Mouse (Mus musculus): Measurements from ENCODE around the gene Lpxn. TPM values are rescaled to one million over a fixed set of nuclear protein-coding genes. Genes with fewer than 3 reads are reported as not detected.

Gene Lpxn
- total and polyA plus RNA-seq, 2 experiments from 2014 or later: 0.96 to 1.0 TPM

GRCm38 (mm10) chr19:12800621-12801020 lies 4.6 kb downstream of the Lpxn start:
- Histone ChIP-seq H3K4me2 (ENCODE audit: low read depth, low read length, poor library complexity, severe bottlenecking) (no peak overlapping the region), H3K27me3 (ENCODE audit: insufficient read depth, low read length) (no peaks in the 10 kb centered on the region), H3K4me3 (ENCODE audit: low read depth, low read length) (no peak overlapping the region), H3K27ac (ENCODE audit: low read depth, low read length) (no peak overlapping the region), H3K9ac (replicated peaks; ENCODE audit: low read length, poor library complexity, severe bottlenecking) (no peak overlapping the region), H3K4me1 (ENCODE audit: insufficient read depth, low read length) (no peaks in the 10 kb centered on the region), H3K9me3 (ENCODE audit: low read length) (no peaks in the 10 kb centered on the region), H3K36me3 (ENCODE audit: insufficient read depth, low read length) (no peaks in the 10 kb centered on the region)
- WGBS: 79% methylated on average over 2 of the region's 2 CpGs
- ATAC-seq (ENCODE audit: low FRiP score) (no peak), DNase-seq (ENCODE audit: low spot score) (no peak)
- TF ChIP-seq CTCF (IDR thresholded peaks at IDR 0.05): no peak

GRCm38 (mm10) chr19:12801046-12801445 lies 5.1 kb downstream of the Lpxn start:
- H3K9me3 ChIP-seq (ENCODE audit: low read length): no peaks in the 10 kb centered on the region
- H3K4me1 ChIP-seq (ENCODE audit: insufficient read depth, low read length): no peaks in the 10 kb centered on the region
- 76% methylated on average over 3 of the region's 3 CpGs for WGBS
- no peak for TF ChIP-seq CTCF (IDR thresholded peaks at IDR 0.05)
- H3K27ac ChIP-seq (ENCODE audit: low read depth, low read length): no peak overlapping the region
- H3K4me2 ChIP-seq (ENCODE audit: low read depth, low read length, poor library complexity, severe bottlenecking): no peak overlapping the region
- no peak overlapping the region for H3K4me3 ChIP-seq (ENCODE audit: low read depth, low read length)
- no peaks in the 10 kb centered on the region for H3K27me3 ChIP-seq (ENCODE audit: insufficient read depth, low read length)
- ATAC-seq (ENCODE audit: low FRiP score) (no peak), DNase-seq (ENCODE audit: low spot score) (no peak)
- no peak overlapping the region for H3K9ac ChIP-seq (replicated peaks; ENCODE audit: low read length, poor library complexity, severe bottlenecking)
- no peaks in the 10 kb centered on the region for H3K36me3 ChIP-seq (ENCODE audit: insufficient read depth, low read length)

- DNase-seq (ENCODE audit: low spot score) (no peak), ATAC-seq (ENCODE audit: low FRiP score) (no peak)
- H3K36me3 ChIP-seq (ENCODE audit: insufficient read depth, low read length): no peaks in the 10 kb centered on the region
- H3K4me3 ChIP-seq (ENCODE audit: low read depth, low read length): no peak overlapping the region
- no peak overlapping the region for H3K27ac ChIP-seq (ENCODE audit: low read depth, low read length)
- no peak overlapping the region for H3K9ac ChIP-seq (replicated peaks; ENCODE audit: low read length, poor library complexity, severe bottlenecking)
- no peak for TF ChIP-seq CTCF (IDR thresholded peaks at IDR 0.05)
- H3K4me2 ChIP-seq (ENCODE audit: low read depth, low read length, poor library complexity, severe bottlenecking): no peak overlapping the region
- no peaks in the 10 kb centered on the region for H3K27me3 ChIP-seq (ENCODE audit: insufficient read depth, low read length)
- H3K4me1 ChIP-seq (ENCODE audit: insufficient read depth, low read length): no peaks in the 10 kb centered on the region
- no peaks in the 10 kb centered on the region for H3K9me3 ChIP-seq (ENCODE audit: low read length)
- 78% methylated on average over 3 of the region's 3 CpGs for WGBS
Observed at GRCm38 (mm10) chr19:12802830-12803229, 6.8 kb downstream of the Lpxn start.

- no peak overlapping the region for H3K9ac ChIP-seq (replicated peaks; ENCODE audit: low read length, poor library complexity, severe bottlenecking)
- ATAC-seq (ENCODE audit: low FRiP score): no peak
- H3K4me3 ChIP-seq (ENCODE audit: low read depth, low read length): no peak overlapping the region
- no peaks in the 10 kb centered on the region for H3K4me1 ChIP-seq (ENCODE audit: insufficient read depth, low read length)
- H3K27ac ChIP-seq (ENCODE audit: low read depth, low read length): no peak overlapping the region
- 92% methylated on average over 1 of the region's 1 CpGs for WGBS
- no peaks in the 10 kb centered on the region for H3K27me3 ChIP-seq (ENCODE audit: insufficient read depth, low read length)
- DNase-seq (ENCODE audit: low spot score): no peak
- no peak for TF ChIP-seq CTCF (IDR thresholded peaks at IDR 0.05)
- no peak overlapping the region for H3K4me2 ChIP-seq (ENCODE audit: low read depth, low read length, poor library complexity, severe bottlenecking)
- no peaks in the 10 kb centered on the region for H3K9me3 ChIP-seq (ENCODE audit: low read length)
- no peaks in the 10 kb centered on the region for H3K36me3 ChIP-seq (ENCODE audit: insufficient read depth, low read length)
Observed at GRCm38 (mm10) chr19:12804237-12804636, 8.2 kb downstream of the Lpxn start.

- no peak overlapping the region for H3K4me2 ChIP-seq (ENCODE audit: low read depth, low read length, poor library complexity, severe bottlenecking)
- H3K27me3 ChIP-seq (ENCODE audit: insufficient read depth, low read length): no peaks in the 10 kb centered on the region
- 88% methylated on average over 3 of the region's 3 CpGs for WGBS
- H3K27ac ChIP-seq (ENCODE audit: low read depth, low read length): no peak overlapping the region
- H3K4me1 ChIP-seq (ENCODE audit: insufficient read depth, low read length): no peaks in the 10 kb centered on the region
- DNase-seq (ENCODE audit: low spot score) (no peak), ATAC-seq (ENCODE audit: low FRiP score) (no peak)
- no peak overlapping the region for H3K4me3 ChIP-seq (ENCODE audit: low read depth, low read length)
- no peaks in the 10 kb centered on the region for H3K9me3 ChIP-seq (ENCODE audit: low read length)
- no peak overlapping the region for H3K9ac ChIP-seq (replicated peaks; ENCODE audit: low read length, poor library complexity, severe bottlenecking)
- no peak for TF ChIP-seq CTCF (IDR thresholded peaks at IDR 0.05)
- no peaks in the 10 kb centered on the region for H3K36me3 ChIP-seq (ENCODE audit: insufficient read depth, low read length)
Observed at GRCm38 (mm10) chr19:12805730-12806129, 9.7 kb downstream of the Lpxn start.

GRCm38 (mm10) chr19:12806214-12806613 lies 10.2 kb downstream of the Lpxn start:
- DNase-seq (ENCODE audit: low spot score) (no peak), ATAC-seq (ENCODE audit: low FRiP score) (no peak)
- no peak overlapping the region for H3K4me2 ChIP-seq (ENCODE audit: low read depth, low read length, poor library complexity, severe bottlenecking)
- no peaks in the 10 kb centered on the region for H3K9me3 ChIP-seq (ENCODE audit: low read length)
- H3K4me1 ChIP-seq (ENCODE audit: insufficient read depth, low read length): no peaks in the 10 kb centered on the region
- H3K27me3 ChIP-seq (ENCODE audit: insufficient read depth, low read length): no peaks in the 10 kb centered on the region
- H3K9ac ChIP-seq (replicated peaks; ENCODE audit: low read length, poor library complexity, severe bottlenecking): no peak overlapping the region
- WGBS: 79% methylated on average over 2 of the region's 2 CpGs
- no peak for TF ChIP-seq CTCF (IDR thresholded peaks at IDR 0.05)
- H3K27ac ChIP-seq (ENCODE audit: low read depth, low read length): no peak overlapping the region
- no peak overlapping the region for H3K4me3 ChIP-seq (ENCODE audit: low read depth, low read length)
- no peaks in the 10 kb centered on the region for H3K36me3 ChIP-seq (ENCODE audit: insufficient read depth, low read length)

Measured in midbrain, postnatal 0 days (tissue).